Mouse (Mus musculus): ENCODE data around the gene Wnt4.

Wnt4 gene

GRCm38 (mm10) chr4:137277166-137277513 is at the start of gene Wnt4:
Gene Wnt4 (plus strand): TSS chr4:137277489.
- in situ Hi-C loops (cut with MboI) = no loop called here

- in situ Hi-C loops (cut with MboI) = no loop called here
These were observed 48.6 kb upstream of the Wnt4 start for GRCm38 (mm10) chr4:137228566-137229115.

- in situ Hi-C loops (cut with MboI) = no loop called here
These were observed 45.5 kb upstream of the Wnt4 start for GRCm38 (mm10) chr4:137231494-137232470.

GRCm38 (mm10) chr4:137233632-137234031 is 43.7 kb upstream of the Wnt4 start:
- in situ Hi-C loops (cut with MboI) = no loop called here

- in situ Hi-C loops (cut with MboI) = no loop called here
These were observed 42.8 kb upstream of the Wnt4 start for GRCm38 (mm10) chr4:137234444-137234843.

GRCm38 (mm10) chr4:137235368-137235767 is 41.9 kb upstream of the Wnt4 start:
- in situ Hi-C loops (cut with MboI) = no loop called here

GRCm38 (mm10) chr4:137244883-137245282 is 32.4 kb upstream of the Wnt4 start:
- in situ Hi-C loops (cut with MboI) = no loop called here

GRCm38 (mm10) chr4:137250333-137250732 is 27.0 kb upstream of the Wnt4 start:
- in situ Hi-C loops (cut with MboI) = no loop called here

- in situ Hi-C loops (cut with MboI) = no loop called here
These were observed 26.4 kb upstream of the Wnt4 start for GRCm38 (mm10) chr4:137250849-137251248.

- in situ Hi-C loops (cut with MboI) = no loop called here
These were observed 23.7 kb upstream of the Wnt4 start for GRCm38 (mm10) chr4:137253601-137254000.

GRCm38 (mm10) chr4:137254206-137254976 is 22.9 kb upstream of the Wnt4 start:
- in situ Hi-C loops (cut with MboI) = no loop called here

- in situ Hi-C loops (cut with MboI) = no loop called here
These were observed 21.7 kb upstream of the Wnt4 start for GRCm38 (mm10) chr4:137255568-137255967.

GRCm38 (mm10) chr4:137261826-137262225 is 15.5 kb upstream of the Wnt4 start:
- in situ Hi-C loops (cut with MboI) = no loop called here

- in situ Hi-C loops (cut with MboI) = no loop called here
These were observed 13.2 kb upstream of the Wnt4 start for GRCm38 (mm10) chr4:137264066-137264465.

GRCm38 (mm10) chr4:137265116-137265515 is 12.2 kb upstream of the Wnt4 start:
- in situ Hi-C loops (cut with MboI) = no loop called here

- in situ Hi-C loops (cut with MboI) = no loop called here
These were observed 8.7 kb upstream of the Wnt4 start for GRCm38 (mm10) chr4:137268541-137268940.

GRCm38 (mm10) chr4:137271856-137272255 is 5.4 kb upstream of the Wnt4 start:
- in situ Hi-C loops (cut with MboI) = no loop called here

- in situ Hi-C loops (cut with MboI) = no loop called here
These were observed 3.0 kb upstream of the Wnt4 start for GRCm38 (mm10) chr4:137274304-137274703.

GRCm38 (mm10) chr4:137276443-137277165 is 685 bp upstream of the Wnt4 start:
- in situ Hi-C loops (cut with MboI) = no loop called here

GRCm38 (mm10) chr4:137277600-137278143 is 383 bp downstream of the Wnt4 start:
- in situ Hi-C loops (cut with MboI) = no loop called here
